Mouse (Mus musculus) CH12.LX (cell line): ENCODE measurements around the gene Gcm2.
A peak's percentile ranks its signal among the peaks of the same experiment; 100 is the strongest.

Experiments used
- CTCF ChIP-seq, 2 experiments: IDR thresholded peaks in 1 of 2; conservative IDR thresholded peaks in 1 of 2; 2 replicates each; pipeline ENCODE4 v1.5.1; 2011 to 2012; ENCODE audit warnings: low read depth in 2 of 2, low read length in 2 of 2, improper control_type of control experiment in 1 of 2, inconsistent platforms in 1 of 2, mild to moderate bottlenecking in 1 of 2, moderate library complexity in 1 of 2
- EP300 ChIP-seq: IDR thresholded peaks from 2 replicates; pipeline ENCODE4 v1.6.1; 2011; ENCODE audit warnings: low read length, improper control_type of control experiment
- ETS1 ChIP-seq: conservative IDR thresholded peaks from 2 replicates; pipeline ENCODE4 v1.6.1; 2012; ENCODE audit warnings: low read depth, mild to moderate bottlenecking, inconsistent platforms, low read length, improper control_type of control experiment, moderate library complexity
- IRF4 ChIP-seq: IDR thresholded peaks from 2 replicates; pipeline ENCODE4 v1.6.1; 2014; ENCODE audit warnings: low read depth, mild to moderate bottlenecking, inconsistent platforms, low read length, improper control_type of control experiment
- MAX ChIP-seq: IDR thresholded peaks from 2 replicates; pipeline ENCODE4 v1.6.1; 2011; ENCODE audit warnings: low read length, improper control_type of control experiment
- NRF1 ChIP-seq: IDR thresholded peaks from 2 replicates; pipeline ENCODE4 v1.6.1; 2014; ENCODE audit warnings: low read depth, mild to moderate bottlenecking, inconsistent platforms, low read length, improper control_type of control experiment, moderate library complexity
- POLR2A ChIP-seq: IDR thresholded peaks from 2 replicates; pipeline ENCODE4 v1.6.1; 2011; ENCODE audit warnings: low read depth, mild to moderate bottlenecking, improper control_type of control experiment, low read length
- ZC3H11A ChIP-seq: IDR thresholded peaks from 2 replicates; pipeline ENCODE4 v1.6.1; 2012; ENCODE audit warnings: low read depth, mild to moderate bottlenecking, inconsistent platforms, low read length, improper control_type of control experiment

DNA sequence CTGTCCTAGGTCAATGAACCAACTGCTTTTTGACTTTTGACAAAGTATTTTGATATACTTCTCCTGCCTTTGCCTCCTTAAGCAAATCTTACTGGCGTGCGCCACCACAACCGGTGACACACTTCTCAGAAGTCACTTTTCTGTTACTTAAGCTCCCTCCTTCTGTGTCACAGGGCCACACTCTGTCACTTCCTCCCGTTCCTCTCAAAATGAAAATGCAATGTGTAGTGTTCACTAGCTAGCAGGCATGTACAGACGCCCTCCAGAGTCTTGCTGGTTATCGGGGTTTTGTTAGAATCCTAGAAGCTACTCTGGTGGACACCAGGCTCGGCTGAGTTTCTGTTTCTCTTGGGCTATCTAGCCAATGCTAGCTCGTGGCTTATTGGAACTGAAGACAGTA, 17.5 kb upstream of the Gcm2 start:
- TF ChIP-seq CTCF (conservative IDR thresholded peaks at IDR 0.05 in 1 of 2, IDR thresholded peaks at IDR 0.05 in 1 of 2; ENCODE audit: low read depth in 2 of 2, low read length in 2 of 2) (0 out of 4 replicates have a peak, but pooled peaks of 1 of the 2 experiments have one; percentile 1), MAX (no peak), NRF1 (no peak), EP300 (no peak), IRF4 (peak; percentile 34), POLR2A (no peak), ETS1 (no peak), ZC3H11A (no peak)
